Mouse (Mus musculus) embryo, embryonic 10 days (tissue): ENCODE measurements around the gene Sema6d.

Experiments used
- DNase-seq: peaks from one replicate; pipeline ENCODE4 v3.0.0-alpha.2; 2015; ENCODE audit warnings: low spot score

Sema6d gene

GRCm38 (mm10) chr2:124089813-124090230 lies at the start of gene Sema6d:
Gene Sema6d (plus strand): TSS chr2:124089969.
- peak; percentile 28 for DNase-seq

DNA sequence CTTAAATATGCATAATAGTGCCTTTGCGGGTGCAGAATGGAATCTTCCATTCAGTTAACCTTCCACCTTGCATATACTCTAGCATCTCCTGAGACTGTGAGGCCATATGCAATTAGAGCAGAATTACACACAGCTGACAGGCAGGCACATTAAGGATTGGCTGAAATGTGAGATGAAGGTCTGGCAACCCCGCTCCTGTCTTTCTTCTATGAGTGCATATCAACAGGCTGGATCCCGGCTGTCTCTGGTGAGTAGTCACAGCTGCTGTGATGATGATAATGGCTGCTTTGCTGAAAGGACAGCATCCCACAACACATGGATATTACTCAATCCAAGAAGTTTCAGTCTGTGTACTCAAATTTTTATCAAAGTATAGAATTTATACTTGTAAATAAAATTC lies 29.9 kb upstream of the Sema6d start:
- DNase-seq = no peak

GRCm38 (mm10) chr2:124068380-124068779 lies 21.4 kb upstream of the Sema6d start:
- DNase-seq = no peak

- DNase-seq = peak; percentile 38
Observed at GRCm38 (mm10) chr2:124070664-124071063, 19.1 kb upstream of the Sema6d start.

DNA sequence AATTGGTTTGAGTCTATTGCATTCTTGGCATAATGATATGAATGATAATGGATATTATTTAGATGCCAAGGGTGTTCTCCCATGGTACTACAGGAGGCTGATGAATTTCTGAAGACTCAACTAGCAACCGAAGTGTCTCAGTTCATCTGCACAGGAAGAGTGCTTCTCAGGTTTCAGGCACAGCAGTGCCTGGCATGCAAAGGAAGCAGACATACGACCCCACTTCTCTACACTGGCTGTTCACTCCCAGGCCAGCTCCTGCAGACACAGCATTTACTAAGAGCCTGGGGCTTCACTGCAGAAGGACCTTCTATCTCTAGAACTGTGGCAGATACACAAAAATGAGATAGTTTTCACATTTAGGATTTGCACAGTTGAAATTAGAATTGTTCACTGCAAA lies 18.4 kb upstream of the Sema6d start:
- DNase-seq = peak; percentile 79

GRCm38 (mm10) chr2:124090231-124091141 lies 717 bp downstream of the Sema6d start:
- peak; percentile 19 for DNase-seq

- no peak for DNase-seq
Observed at GRCm38 (mm10) chr2:124099697-124100096, 9.9 kb downstream of the Sema6d start.

- DNase-seq = peak; percentile 73
Observed at GRCm38 (mm10) chr2:124100486-124101200, 10.9 kb downstream of the Sema6d start.

- no peak for DNase-seq
Observed at GRCm38 (mm10) chr2:124101201-124101517, 11.4 kb downstream of the Sema6d start.

DNA sequence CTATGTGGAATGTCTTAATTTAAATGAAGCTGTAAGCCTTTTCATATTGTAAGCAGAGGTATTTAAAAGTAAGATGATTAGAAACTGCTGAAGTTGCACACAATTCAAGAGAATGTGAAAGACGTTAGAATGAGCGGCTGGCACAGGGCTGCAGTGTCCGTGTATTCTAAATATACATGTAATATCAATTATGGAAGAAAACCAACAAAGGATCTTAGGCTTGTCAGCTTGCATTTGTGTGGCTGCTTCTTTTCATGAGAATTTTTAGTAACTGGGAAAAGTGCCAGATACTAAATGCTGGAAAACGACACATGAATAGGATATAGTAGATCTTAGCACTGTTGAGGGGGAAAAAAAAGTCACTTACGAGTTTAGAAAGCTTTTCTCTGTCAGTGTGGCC lies 11.8 kb downstream of the Sema6d start:
- DNase-seq = no peak

DNA sequence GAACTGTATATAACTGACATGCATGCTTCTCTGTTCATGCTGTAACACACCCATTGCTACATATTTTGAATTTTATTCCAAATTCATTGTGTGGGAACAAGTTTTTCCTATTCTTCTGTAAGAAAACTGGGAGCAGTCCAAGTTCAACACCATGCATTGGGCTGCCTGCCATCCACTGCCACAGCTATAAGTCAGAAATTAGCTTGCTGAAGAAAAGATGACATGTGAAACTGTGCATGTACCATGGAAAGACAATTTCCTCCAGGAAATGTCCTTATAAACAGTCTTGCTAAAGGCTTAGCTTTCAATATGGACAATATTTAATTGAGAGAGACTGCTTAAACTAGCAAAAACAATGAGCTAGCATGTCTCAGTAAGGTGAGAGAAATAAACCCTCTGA lies 13.5 kb downstream of the Sema6d start:
- no peak for DNase-seq

GRCm38 (mm10) chr2:124118469-124119243 lies 28.9 kb downstream of the Sema6d start:
- no peak for DNase-seq

- DNase-seq = no peak
Observed at GRCm38 (mm10) chr2:124120355-124120754, 30.6 kb downstream of the Sema6d start.

DNA sequence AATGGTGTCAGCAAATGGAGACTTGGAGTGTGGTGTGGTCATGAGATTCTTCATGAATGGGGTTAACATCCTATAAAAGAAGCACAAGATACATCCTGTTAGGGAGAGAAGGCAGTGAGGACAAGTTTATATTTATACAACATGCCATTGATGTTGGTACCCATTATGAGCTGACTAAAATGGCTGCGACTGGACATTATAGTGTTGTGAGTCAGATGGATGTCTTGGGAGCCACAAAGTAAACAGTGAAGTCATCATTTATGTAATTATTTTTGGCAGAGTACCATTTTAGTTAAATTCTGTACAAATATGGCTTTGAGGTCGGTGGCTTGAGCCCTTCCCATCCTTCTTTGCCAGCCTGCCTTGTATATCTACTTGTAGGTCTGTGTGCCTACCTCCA lies 31.8 kb downstream of the Sema6d start:
- no peak for DNase-seq

GRCm38 (mm10) chr2:124125504-124125903 lies 35.7 kb downstream of the Sema6d start:
- DNase-seq = no peak

- no peak for DNase-seq
Observed at GRCm38 (mm10) chr2:124126853-124127252, 37.1 kb downstream of the Sema6d start.

- DNase-seq = no peak
Observed at GRCm38 (mm10) chr2:124130876-124131275, 41.1 kb downstream of the Sema6d start.

- no peak for DNase-seq
Observed at GRCm38 (mm10) chr2:124141510-124142044, 51.8 kb downstream of the Sema6d start.

DNA sequence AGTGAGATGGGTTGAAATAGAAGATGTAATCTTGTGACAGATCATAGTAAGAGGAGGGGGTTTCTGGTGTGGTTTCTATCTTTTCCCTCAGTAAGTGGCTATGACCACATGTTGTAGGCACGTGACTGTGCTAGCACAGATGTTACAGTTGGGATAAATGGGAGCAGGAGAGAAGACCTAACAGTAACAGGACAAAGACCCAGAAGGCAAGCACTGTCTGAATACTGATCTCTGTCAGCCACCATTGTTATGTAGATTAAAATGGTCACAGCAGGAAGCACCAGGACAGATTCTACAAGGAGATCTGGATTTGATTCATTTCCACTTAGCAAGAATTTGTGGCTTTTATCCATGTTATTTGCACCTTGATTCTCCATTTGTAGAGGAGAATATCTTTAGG lies 55.8 kb downstream of the Sema6d start:
- peak; percentile 8 for DNase-seq

DNA sequence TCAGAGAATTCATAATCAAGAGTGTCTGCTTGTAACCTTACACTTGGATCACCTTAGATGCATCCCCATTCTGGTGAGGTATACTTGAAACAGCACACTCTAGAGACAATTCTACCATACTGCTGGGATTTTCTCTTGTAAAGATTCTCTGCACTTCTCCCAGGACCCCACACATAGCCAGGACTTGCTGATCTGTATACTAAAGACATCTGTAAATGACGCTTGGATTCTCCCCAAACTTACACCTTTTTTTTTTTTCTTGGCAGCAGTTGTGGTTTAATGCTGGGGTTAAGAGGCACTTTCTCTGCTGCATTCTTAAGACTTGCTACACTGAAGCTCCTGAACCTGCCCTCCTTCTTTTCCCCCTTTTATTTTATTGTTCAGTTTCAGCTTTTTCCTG lies 68.4 kb downstream of the Sema6d start:
- no peak for DNase-seq

DNA sequence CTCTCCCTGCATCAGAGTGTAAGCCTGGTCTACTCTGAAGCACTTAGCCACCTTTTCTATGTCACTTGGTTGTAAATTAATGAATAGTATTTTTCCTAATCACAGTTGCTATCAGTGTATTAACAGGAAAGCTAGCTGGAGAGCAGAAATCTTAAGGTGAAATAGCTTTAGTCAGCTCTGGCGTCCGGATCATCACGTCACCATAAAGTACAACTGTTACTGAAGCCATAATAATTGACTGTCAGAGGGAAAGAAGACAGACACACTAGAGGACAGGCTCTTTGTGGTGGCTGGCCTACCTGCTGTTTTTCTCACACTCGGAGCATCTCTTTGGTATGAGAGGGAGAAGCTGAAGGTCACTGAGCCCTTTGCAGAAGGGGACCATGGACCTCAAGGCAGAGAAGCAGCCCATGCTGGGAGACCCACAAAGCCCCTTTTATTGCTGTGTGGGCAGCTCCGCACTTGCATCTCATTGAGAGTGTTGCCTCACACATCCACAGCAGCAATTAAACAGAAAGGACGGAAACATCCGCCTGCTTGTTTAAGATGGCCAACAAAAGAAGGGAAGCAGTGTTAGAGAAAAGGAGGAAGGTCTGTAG lies 72.3 kb downstream of the Sema6d start:
- DNase-seq = no peak

- no peak for DNase-seq
Observed at GRCm38 (mm10) chr2:124168411-124168810, 78.6 kb downstream of the Sema6d start.
